Mouse (Mus musculus) erythroblast, embryonic 14.5 days (primary cell): ENCODE measurements around the gene Olfr571.

Experiments used
- GATA1 ChIP-seq: IDR thresholded peaks from 2 replicates; pipeline ENCODE4 v1.6.1; 2012; ENCODE audit warnings: low read length, inconsistent platforms, mixed read lengths
- TAL1 ChIP-seq: IDR thresholded peaks from 3 replicates; pipeline ENCODE4 v1.6.1; 2012; ENCODE audit warnings: low read length, inconsistent platforms, mixed read lengths

GRCm38 (mm10) chr7:102916405-102916804 lies 931 bp downstream of the Olfr571 start:
- no peak for TF ChIP-seq GATA1
- no peak for TF ChIP-seq TAL1
